Mouse (Mus musculus): ENCODE results near the gene Gm47841. TPM values are rescaled to one million over a fixed set of nuclear protein-coding genes. Genes with fewer than 3 reads are reported as not detected.
A peak's percentile ranks its signal among the peaks of the same experiment; 100 is the strongest.

Gm47841 gene
- polyA plus RNA-seq, 1 experiment from 2014 or later, result not detected

DNA sequence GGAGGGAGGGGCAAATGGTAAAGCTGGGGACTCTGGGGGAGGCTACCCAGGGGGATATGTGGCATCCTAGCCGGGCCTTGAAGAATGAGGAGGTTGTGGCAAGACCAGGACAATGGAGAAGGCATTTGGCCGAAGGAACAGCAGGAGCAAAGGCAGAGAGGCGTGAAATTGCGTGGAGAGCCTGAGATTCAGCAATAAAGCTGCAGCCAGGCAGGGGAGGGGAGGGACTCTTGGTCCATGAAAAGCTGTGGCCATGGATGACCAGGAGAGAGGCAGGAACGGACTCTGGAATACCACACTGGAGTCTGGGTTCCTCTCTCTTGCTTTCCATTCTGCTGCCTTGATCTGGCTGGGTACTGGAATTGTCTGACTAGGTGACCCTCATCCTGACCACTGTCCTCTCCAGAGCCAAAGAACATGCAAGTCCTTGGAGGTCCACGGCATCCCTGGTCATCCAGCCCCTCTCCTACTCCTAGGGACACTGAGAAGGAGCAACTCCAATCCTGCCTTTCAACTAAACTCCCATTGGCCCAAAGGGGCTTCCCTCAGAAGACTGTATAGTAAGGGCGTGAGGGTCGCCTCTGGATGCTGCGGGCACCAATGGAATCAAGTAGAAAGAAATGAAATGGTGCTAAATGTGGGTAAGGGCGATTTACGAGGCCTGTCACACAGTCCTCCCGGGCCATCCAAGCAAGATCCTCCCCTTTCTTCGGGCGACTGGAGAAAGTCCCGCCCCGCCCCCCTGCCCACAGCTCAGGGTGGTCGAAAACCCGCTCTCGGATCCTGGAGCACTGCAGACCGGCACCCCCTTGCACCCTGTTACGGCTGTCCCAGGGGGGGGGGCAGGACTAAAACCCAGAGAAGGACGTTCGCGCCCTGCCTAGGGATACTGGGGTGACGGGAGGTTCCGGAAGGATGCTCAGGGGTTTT is 29.1 kb upstream of the Gm47841 start:
- H3K27ac ChIP-seq (ENCODE audit: low read length), result no peak overlapping the region
- peak overlapping the region; percentile 57 for H3K4me3 ChIP-seq (ENCODE audit: low read depth, low read length)
- H3K27me3 ChIP-seq (ENCODE audit: control insufficient read depth, insufficient read depth, low read depth, low read length), result peaks cover 4% of the 10 kb centered on the region; the same call in 1 of the 2 replicates
- peak overlapping the region; percentile 17; the same call in 1 of the 2 replicates for H3K9ac ChIP-seq (ENCODE audit: low read depth, low read length)
- ATAC-seq, result 0 out of 2 replicates have a peak, but pooled peaks have one; percentile 28
- WGBS, result 7% methylated on average over 26 of the region's 26 CpGs
- H3K4me1 ChIP-seq (ENCODE audit: control insufficient read depth, insufficient read depth, low read length), result peaks cover 22% of the 10 kb centered on the region
- peak overlapping the region; percentile 90 for H3K4me2 ChIP-seq (ENCODE audit: low read length)
- no peaks in the 10 kb centered on the region for H3K9me3 ChIP-seq (replicated peaks; ENCODE audit: control insufficient read depth, low read length, poor library complexity, severe bottlenecking)
- no peaks in the 10 kb centered on the region for H3K36me3 ChIP-seq (ENCODE audit: control insufficient read depth, insufficient read depth, low read length)

- Histone ChIP-seq H3K36me3 (ENCODE audit: control insufficient read depth, insufficient read depth, low read length) (no peaks in the 10 kb centered on the region), H3K27me3 (ENCODE audit: control insufficient read depth, insufficient read depth, low read depth, low read length) (peaks cover 4% of the 10 kb centered on the region; the same call in 1 of the 2 replicates), H3K27ac (ENCODE audit: low read length) (no peak overlapping the region), H3K9me3 (replicated peaks; ENCODE audit: control insufficient read depth, low read length, poor library complexity, severe bottlenecking) (no peaks in the 10 kb centered on the region), H3K4me1 (ENCODE audit: control insufficient read depth, insufficient read depth, low read length) (peaks cover 22% of the 10 kb centered on the region), H3K4me3 (ENCODE audit: low read depth, low read length) (0 out of 2 replicates have a peak overlapping the region, but pooled peaks have one; percentile 11), H3K9ac (ENCODE audit: low read depth, low read length) (no peak overlapping the region; the same call in 1 of the 2 replicates), H3K4me2 (ENCODE audit: low read length) (peak overlapping the region; percentile 90)
- 30% methylated on average over 5 of the region's 5 CpGs for WGBS
- ATAC-seq, result no peak
Measured at GRCm38 (mm10) chr15:101075656-101076055, 28.5 kb upstream of the Gm47841 start.

DNA sequence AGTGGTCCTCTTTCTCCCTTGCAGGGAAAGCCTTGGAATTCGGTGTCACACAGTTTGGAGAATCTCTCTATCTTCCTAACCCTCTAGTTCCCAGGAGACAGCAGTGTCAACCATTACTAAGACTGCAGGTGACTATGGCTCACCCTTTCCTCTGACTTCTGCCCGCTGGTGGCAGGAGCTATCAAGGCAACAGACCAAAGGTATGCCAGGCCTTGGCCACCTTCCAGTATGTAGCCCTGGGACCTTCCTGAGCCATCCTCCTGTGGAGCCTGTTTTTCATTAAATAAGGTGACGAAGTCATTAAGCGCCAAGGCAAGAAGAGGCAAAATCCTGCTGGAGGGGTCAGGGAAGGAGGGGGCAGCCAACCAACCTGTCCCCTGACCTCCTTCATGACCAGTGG is 28.0 kb upstream of the Gm47841 start:
- Histone ChIP-seq H3K36me3 (ENCODE audit: control insufficient read depth, insufficient read depth, low read length) (no peaks in the 10 kb centered on the region), H3K9ac (ENCODE audit: low read depth, low read length) (no peak overlapping the region), H3K27me3 (ENCODE audit: control insufficient read depth, insufficient read depth, low read depth, low read length) (peaks cover 4% of the 10 kb centered on the region; the same call in 1 of the 2 replicates), H3K4me3 (ENCODE audit: low read depth, low read length) (no peak overlapping the region), H3K4me1 (ENCODE audit: control insufficient read depth, insufficient read depth, low read length) (peaks cover 22% of the 10 kb centered on the region), H3K9me3 (replicated peaks; ENCODE audit: control insufficient read depth, low read length, poor library complexity, severe bottlenecking) (no peaks in the 10 kb centered on the region), H3K4me2 (ENCODE audit: low read length) (no peak overlapping the region), H3K27ac (ENCODE audit: low read length) (no peak overlapping the region)
- ATAC-seq, result no peak
- WGBS, result 72% methylated on average over 4 of the region's 4 CpGs

DNA sequence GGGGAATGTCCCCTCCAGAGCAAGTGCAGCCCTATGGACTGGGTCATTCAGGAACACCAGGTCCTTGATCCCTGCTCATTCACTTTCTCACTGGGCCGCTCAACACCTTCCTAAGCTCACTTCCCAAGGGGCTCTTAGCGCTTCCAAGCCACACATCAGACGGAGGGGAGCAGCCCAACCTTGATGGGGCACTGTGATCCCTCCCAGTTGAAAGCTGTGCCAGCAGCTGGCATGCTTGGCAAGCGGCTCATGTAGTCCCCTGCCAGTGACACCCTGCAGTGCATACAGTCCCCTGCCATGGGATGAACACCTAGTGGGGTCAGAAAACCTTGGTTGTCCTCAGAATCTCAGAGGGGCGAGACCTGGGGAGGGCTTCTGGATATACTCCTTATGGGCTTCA is 26.9 kb upstream of the Gm47841 start:
- H3K9ac ChIP-seq (ENCODE audit: low read depth, low read length), result no peak overlapping the region
- peaks cover 4% of the 10 kb centered on the region; the same call in 1 of the 2 replicates for H3K27me3 ChIP-seq (ENCODE audit: control insufficient read depth, insufficient read depth, low read depth, low read length)
- no peaks in the 10 kb centered on the region for H3K9me3 ChIP-seq (replicated peaks; ENCODE audit: control insufficient read depth, low read length, poor library complexity, severe bottlenecking)
- WGBS, result 68% methylated on average over 5 of the region's 5 CpGs
- H3K36me3 ChIP-seq (ENCODE audit: control insufficient read depth, insufficient read depth, low read length), result no peaks in the 10 kb centered on the region
- H3K27ac ChIP-seq (ENCODE audit: low read length), result no peak overlapping the region
- no peak overlapping the region for H3K4me2 ChIP-seq (ENCODE audit: low read length)
- H3K4me1 ChIP-seq (ENCODE audit: control insufficient read depth, insufficient read depth, low read length), result peaks cover 25% of the 10 kb centered on the region
- no peak overlapping the region for H3K4me3 ChIP-seq (ENCODE audit: low read depth, low read length)
- ATAC-seq, result no peak

- Histone ChIP-seq H3K27me3 (ENCODE audit: control insufficient read depth, insufficient read depth, low read depth, low read length) (no peaks in the 10 kb centered on the region), H3K36me3 (ENCODE audit: control insufficient read depth, insufficient read depth, low read length) (no peaks in the 10 kb centered on the region), H3K9ac (ENCODE audit: low read depth, low read length) (no peak overlapping the region), H3K4me2 (ENCODE audit: low read length) (no peak overlapping the region), H3K4me3 (ENCODE audit: low read depth, low read length) (no peak overlapping the region), H3K27ac (ENCODE audit: low read length) (no peak overlapping the region), H3K9me3 (replicated peaks; ENCODE audit: control insufficient read depth, low read length, poor library complexity, severe bottlenecking) (no peaks in the 10 kb centered on the region), H3K4me1 (ENCODE audit: control insufficient read depth, insufficient read depth, low read length) (peaks cover 16% of the 10 kb centered on the region)
- ATAC-seq, result no peak
- 74% methylated on average over 2 of the region's 2 CpGs for WGBS
Measured at GRCm38 (mm10) chr15:101072736-101073135, 25.5 kb upstream of the Gm47841 start.

GRCm38 (mm10) chr15:101070762-101071161 is 23.6 kb upstream of the Gm47841 start:
- no peak for ATAC-seq
- WGBS, result 42% methylated on average over 5 of the region's 5 CpGs
- H3K4me2 ChIP-seq (ENCODE audit: low read length), result no peak overlapping the region
- H3K36me3 ChIP-seq (ENCODE audit: control insufficient read depth, insufficient read depth, low read length), result no peaks in the 10 kb centered on the region
- H3K4me1 ChIP-seq (ENCODE audit: control insufficient read depth, insufficient read depth, low read length), result peaks cover 11% of the 10 kb centered on the region; the same call in 1 of the 2 replicates
- no peak overlapping the region for H3K9ac ChIP-seq (ENCODE audit: low read depth, low read length)
- no peak overlapping the region for H3K27ac ChIP-seq (ENCODE audit: low read length)
- H3K27me3 ChIP-seq (ENCODE audit: control insufficient read depth, insufficient read depth, low read depth, low read length), result no peaks in the 10 kb centered on the region
- no peaks in the 10 kb centered on the region for H3K9me3 ChIP-seq (replicated peaks; ENCODE audit: control insufficient read depth, low read length, poor library complexity, severe bottlenecking)
- H3K4me3 ChIP-seq (ENCODE audit: low read depth, low read length), result no peak overlapping the region

GRCm38 (mm10) chr15:101069641-101070190 is 22.5 kb upstream of the Gm47841 start:
- no peak for ATAC-seq
- Histone ChIP-seq H3K27ac (ENCODE audit: low read length) (no peak overlapping the region), H3K27me3 (ENCODE audit: control insufficient read depth, insufficient read depth, low read depth, low read length) (no peaks in the 10 kb centered on the region), H3K9ac (ENCODE audit: low read depth, low read length) (no peak overlapping the region), H3K4me1 (ENCODE audit: control insufficient read depth, insufficient read depth, low read length) (peaks cover 9% of the 10 kb centered on the region; the same call in 1 of the 2 replicates), H3K4me3 (ENCODE audit: low read depth, low read length) (no peak overlapping the region), H3K9me3 (replicated peaks; ENCODE audit: control insufficient read depth, low read length, poor library complexity, severe bottlenecking) (no peaks in the 10 kb centered on the region), H3K4me2 (ENCODE audit: low read length) (no peak overlapping the region), H3K36me3 (ENCODE audit: control insufficient read depth, insufficient read depth, low read length) (no peaks in the 10 kb centered on the region)
- 46% methylated on average over 9 of the region's 9 CpGs for WGBS

- Histone ChIP-seq H3K4me3 (ENCODE audit: low read depth, low read length) (no peak overlapping the region), H3K27ac (ENCODE audit: low read length) (no peak overlapping the region), H3K9me3 (replicated peaks; ENCODE audit: control insufficient read depth, low read length, poor library complexity, severe bottlenecking) (no peaks in the 10 kb centered on the region), H3K27me3 (ENCODE audit: control insufficient read depth, insufficient read depth, low read depth, low read length) (no peaks in the 10 kb centered on the region), H3K4me2 (ENCODE audit: low read length) (no peak overlapping the region), H3K4me1 (ENCODE audit: control insufficient read depth, insufficient read depth, low read length) (peaks cover 9% of the 10 kb centered on the region; the same call in 1 of the 2 replicates), H3K9ac (ENCODE audit: low read depth, low read length) (no peak overlapping the region), H3K36me3 (ENCODE audit: control insufficient read depth, insufficient read depth, low read length) (no peaks in the 10 kb centered on the region)
- WGBS, result 43% methylated on average over 4 of the region's 4 CpGs
- no peak for ATAC-seq
Measured at GRCm38 (mm10) chr15:101068671-101069070, 21.5 kb upstream of the Gm47841 start.

DNA sequence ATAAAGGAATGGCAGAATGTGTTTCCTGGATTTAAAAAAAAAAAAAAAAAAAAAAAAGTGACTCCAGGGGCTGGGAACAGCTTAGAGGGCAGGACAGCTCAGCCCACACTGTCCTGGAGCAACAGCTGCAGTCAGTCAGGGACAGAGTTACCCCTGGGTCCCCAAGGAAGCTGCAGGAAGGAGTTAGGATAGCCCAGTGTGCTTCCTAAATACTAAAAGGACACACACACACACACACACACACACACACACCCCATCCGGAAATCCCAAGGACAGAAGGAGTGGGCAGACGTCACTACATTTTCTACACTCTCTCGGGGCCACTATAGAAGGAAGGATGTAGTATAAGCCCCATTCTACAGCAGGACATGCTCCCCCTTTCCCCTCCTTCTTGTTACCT is 20.8 kb upstream of the Gm47841 start:
- Histone ChIP-seq H3K9me3 (replicated peaks; ENCODE audit: control insufficient read depth, low read length, poor library complexity, severe bottlenecking) (no peaks in the 10 kb centered on the region), H3K4me1 (ENCODE audit: control insufficient read depth, insufficient read depth, low read length) (peaks cover 9% of the 10 kb centered on the region; the same call in 1 of the 2 replicates), H3K36me3 (ENCODE audit: control insufficient read depth, insufficient read depth, low read length) (no peaks in the 10 kb centered on the region), H3K4me3 (ENCODE audit: low read depth, low read length) (no peak overlapping the region), H3K9ac (ENCODE audit: low read depth, low read length) (no peak overlapping the region), H3K4me2 (ENCODE audit: low read length) (no peak overlapping the region), H3K27ac (ENCODE audit: low read length) (no peak overlapping the region), H3K27me3 (ENCODE audit: control insufficient read depth, insufficient read depth, low read depth, low read length) (no peaks in the 10 kb centered on the region)
- 40% methylated on average over 3 of the region's 3 CpGs for WGBS
- ATAC-seq, result no peak
